Mouse (Mus musculus) forebrain, embryonic 12.5 days (tissue): Measurements from ENCODE around the gene Ncoa4. TPM values are rescaled to one million over a fixed set of nuclear protein-coding genes. Genes with fewer than 3 reads are reported as not detected.
A peak's percentile ranks its signal among the peaks of the same experiment; 100 is the strongest.
"Not testable (repeated sequence)": the region's sequence is repeated elsewhere in the genome, so short reads cannot be mapped to it uniquely, and the experiment has no call there.

Experiments
- ATAC-seq: fragments of 200-750 bp; cut with Nextera tagmentation; 2 replicates; pipeline ENCODE4 v1.8.0; 2017; ENCODE audit warnings: moderate TSS enrichment; ENCODE audit not compliant: low FRiP score
- H3K27ac ChIP-seq: fragments of 300-500 bp; sonication (generic); 2 replicates; pipeline ENCODE4 v1.5.1; 2016; ENCODE audit warnings: mild to moderate bottlenecking
- H3K27me3 ChIP-seq: fragments of 300-500 bp; sonication (generic); 2 replicates; pipeline ENCODE4 v1.6.1; 2016; ENCODE audit warnings: mild to moderate bottlenecking
- H3K36me3 ChIP-seq: fragments of 300-500 bp; sonication (generic); replicated peaks from 2 replicates; pipeline ENCODE4 v1.6.1; 2016; ENCODE audit warnings: mild to moderate bottlenecking
- H3K4me1 ChIP-seq: fragments of 300-500 bp; sonication (generic); 2 replicates; pipeline ENCODE4 v1.6.1; 2016
- H3K4me2 ChIP-seq: fragments of 300-500 bp; sonication (generic); 2 replicates; pipeline ENCODE4 v1.6.1; 2016; ENCODE audit warnings: mild to moderate bottlenecking, moderate library complexity
- H3K4me3 ChIP-seq: fragments of 300-500 bp; sonication (generic); replicated peaks from 2 replicates; pipeline ENCODE4 v1.5.1; 2016; ENCODE audit warnings: mild to moderate bottlenecking
- H3K9ac ChIP-seq: fragments of 300-500 bp; sonication (generic); 2 replicates; pipeline ENCODE4 v1.6.1; 2016; ENCODE audit warnings: mild to moderate bottlenecking
- H3K9me3 ChIP-seq: fragments of 300-500 bp; sonication (generic); 2 replicates; pipeline ENCODE4 v1.6.1; 2016
- WGBS: fragments of 180-500 bp; shearing (Covaris S2); methylation state at CpG from one replicate; pipeline ENCODE4 v1.1.7; 2016; 5-methylcytosine and 5-hydroxymethylcytosine counted together
- polyA plus RNA-seq: library from polyadenylated mRNA; unstranded; fragments of >200 nt; fragmentation: Nextera tagmentation; extraction: Ambion mirVana; gene quantifications from 2 replicates; pipeline ENCODE4 v1.2.1, GENCODE M21; 2016

The Ncoa4 gene
- polyA plus RNA-seq, 1 experiment from 2014 or later = 91.9 TPM

GRCm38 (mm10) chr14:32180861-32181260 lies 21.2 kb downstream of the Ncoa4 start:
- 90% methylated on average over 6 of the region's 6 CpGs for WGBS
- peaks cover 64% of the 10 kb centered on the region for H3K36me3 ChIP-seq
- no peak overlapping the region for H3K4me2 ChIP-seq
- no peaks in the 10 kb centered on the region for H3K4me1 ChIP-seq
- H3K27ac ChIP-seq = no peak overlapping the region
- no peak overlapping the region for H3K9ac ChIP-seq
- no peaks in the 10 kb centered on the region for H3K9me3 ChIP-seq
- no peak overlapping the region for H3K4me3 ChIP-seq
- H3K27me3 ChIP-seq = no peaks in the 10 kb centered on the region
- no peak for ATAC-seq

- H3K4me3 ChIP-seq = no peak overlapping the region
- no peak overlapping the region for H3K27ac ChIP-seq
- H3K9ac ChIP-seq = no peak overlapping the region
- H3K9me3 ChIP-seq = no peaks in the 10 kb centered on the region
- no peak overlapping the region for H3K4me2 ChIP-seq
- H3K27me3 ChIP-seq = no peaks in the 10 kb centered on the region
- H3K4me1 ChIP-seq = no peaks in the 10 kb centered on the region
- H3K36me3 ChIP-seq = peaks cover 83% of the 10 kb centered on the region
- WGBS = 94% methylated on average over 4 of the region's 4 CpGs
- no peak for ATAC-seq
Observed at GRCm38 (mm10) chr14:32183846-32184245, 24.2 kb downstream of the Ncoa4 start.

GRCm38 (mm10) chr14:32190627-32191391 lies 31.1 kb downstream of the Ncoa4 start:
- Histone ChIP-seq H3K9ac (no peak overlapping the region), H3K36me3 (peaks cover 65% of the 10 kb centered on the region), H3K9me3 (no peaks in the 10 kb centered on the region), H3K27ac (no peak overlapping the region), H3K4me3 (no peak overlapping the region), H3K27me3 (no peaks in the 10 kb centered on the region), H3K4me1 (no peaks in the 10 kb centered on the region), H3K4me2 (no peak overlapping the region)
- ATAC-seq = no peak
- 92% methylated on average over 6 of the region's 6 CpGs for WGBS

GRCm38 (mm10) chr14:32191926-32192325 lies 32.3 kb downstream of the Ncoa4 start:
- Histone ChIP-seq H3K9me3 (no peaks in the 10 kb centered on the region), H3K27ac (no peak overlapping the region), H3K27me3 (no peaks in the 10 kb centered on the region), H3K4me2 (no peak overlapping the region), H3K4me1 (no peaks in the 10 kb centered on the region), H3K4me3 (no peak overlapping the region), H3K9ac (no peak overlapping the region), H3K36me3 (peaks cover 59% of the 10 kb centered on the region)
- no peak for ATAC-seq
- WGBS = 94% methylated on average over 5 of the region's 5 CpGs

GRCm38 (mm10) chr14:32192437-32192836 lies 32.8 kb downstream of the Ncoa4 start:
- ATAC-seq = no peak
- whole genome bisulfite sequencing = 47% methylated on average over 3 of the region's 3 CpGs
- peaks cover 59% of the 10 kb centered on the region for H3K36me3 ChIP-seq

GRCm38 (mm10) chr14:32193557-32193956 lies 33.9 kb downstream of the Ncoa4 start:
- peaks cover 57% of the 10 kb centered on the region for H3K36me3 ChIP-seq
- not testable (repeated sequence) for H3K9me3 ChIP-seq, H3K27me3 ChIP-seq, H3K9ac ChIP-seq, H3K4me1 ChIP-seq, ATAC-seq, H3K4me2 ChIP-seq, H3K4me3 ChIP-seq, H3K27ac ChIP-seq
- whole genome bisulfite sequencing = 85% methylated on average over 5 of the region's 5 CpGs

More at GRCm38 (mm10) chr14:32192437-32192836, 32.8 kb downstream of the Ncoa4 start:
- H3K27me3 ChIP-seq = no peaks in the 10 kb centered on the region
- H3K9me3 ChIP-seq = no peaks in the 10 kb centered on the region
- H3K4me3 ChIP-seq = no peak overlapping the region
- no peak overlapping the region for H3K4me2 ChIP-seq
- H3K9ac ChIP-seq = no peak overlapping the region
- H3K27ac ChIP-seq = no peak overlapping the region
- no peaks in the 10 kb centered on the region for H3K4me1 ChIP-seq

GRCm38 (mm10) chr14:32201354-32201753 lies 41.7 kb downstream of the Ncoa4 start:
- Histone ChIP-seq H3K9me3 (0 out of 2 replicates have a peak, but pooled peaks cover 5% of the 10 kb centered on the region), H3K27me3 (no peaks in the 10 kb centered on the region), H3K4me2 (peak overlapping the region; percentile 93), H3K9ac (peak overlapping the region; percentile 89), H3K4me1 (peaks cover 27% of the 10 kb centered on the region), H3K4me3 (peak overlapping the region; percentile 96), H3K27ac (no peak overlapping the region), H3K36me3 (peaks cover 32% of the 10 kb centered on the region)
- ATAC-seq = no peak; the same call in 1 of the 2 replicates
- WGBS = under 1% methylated on average over 26 of the region's 26 CpGs

- Histone ChIP-seq H3K27ac (peak within 1 kb of the TSS; percentile 74), H3K4me2 (peak within 1 kb of the TSS; percentile 93), H3K4me3 (peak within 1 kb of the TSS; percentile 96), H3K27me3 (no peaks in the 10 kb centered on the region), H3K9ac (peak within 1 kb of the TSS; percentile 89), H3K9me3 (0 out of 2 replicates have a peak, but pooled peaks cover 5% of the 10 kb centered on the region), H3K36me3 (peaks cover 28% of the 10 kb centered on the region), H3K4me1 (peaks cover 27% of the 10 kb centered on the region)
- ATAC-seq = peak; percentile 95
- WGBS = 0% methylated on average over 76 of the region's 77 CpGs
Observed at GRCm38 (mm10) chr14:32201791-32202451, 42.3 kb downstream of the Ncoa4 start, which contains the start of the genes Timm23 and Parg. Gene Timm23 (minus strand): TSS chr14:32201898. Gene Parg (plus strand): TSS chr14:32201949.

- no peak overlapping the region for H3K9ac ChIP-seq
- no peaks in the 10 kb centered on the region for H3K27me3 ChIP-seq
- no peak overlapping the region for H3K4me3 ChIP-seq
- H3K9me3 ChIP-seq = no peaks in the 10 kb centered on the region
- H3K36me3 ChIP-seq = peaks cover under 1% of the 10 kb centered on the region
- no peak overlapping the region for H3K27ac ChIP-seq
- H3K4me1 ChIP-seq = no peaks in the 10 kb centered on the region
- no peak overlapping the region for H3K4me2 ChIP-seq
- ATAC-seq = no peak
Observed at GRCm38 (mm10) chr14:32226601-32227000, 66.9 kb downstream of the Ncoa4 start.

- WGBS = 0% methylated on average over 2 of the region's 2 CpGs
- Histone ChIP-seq H3K27me3 (no peaks in the 10 kb centered on the region), H3K27ac (no peak overlapping the region), H3K36me3 (peaks cover 4% of the 10 kb centered on the region), H3K4me2 (no peak overlapping the region), H3K4me3 (no peak overlapping the region), H3K4me1 (no peaks in the 10 kb centered on the region), H3K9me3 (no peaks in the 10 kb centered on the region), H3K9ac (no peak overlapping the region)
- ATAC-seq = no peak
Observed at GRCm38 (mm10) chr14:32228996-32229395, 69.3 kb downstream of the Ncoa4 start.
